Mouse (Mus musculus) liver, postnatal 0 days (tissue): ENCODE measurements around the gene Sez6.

Source experiments
- CTCF ChIP-seq: sonication (generic); IDR thresholded peaks from 2 replicates; pipeline ENCODE4 v1.5.1; 2016; ENCODE audit warnings: antibody characterized with exemption, low read depth
- EP300 ChIP-seq: IDR thresholded peaks from 2 replicates; pipeline ENCODE4 v1.6.1; 2016; ENCODE audit warnings: antibody characterized with exemption, low read depth, mild to moderate bottlenecking

GRCm38 (mm10) chr11:77979221-77979809 lies 48.7 kb downstream of the Sez6 start:
- TF ChIP-seq CTCF (no peak), EP300 (no peak)
